ENCODE assay signal across 21 mouse cellular contexts in genomic region chr6:95198611-95199010, GRCm38 (mm10).
A peak's percentile ranks its signal among the peaks of the same experiment; 100 is the strongest.
DNase-seq lines count a peak whose midpoint lies in the region; ATAC-seq lines count a peak whose summit lies in the region.
"Had no signal": no experiment of that assay in that cellular context is flagged by ENCODE, and none has a peak within 500 bp of the region (broad histone marks: within the 10 kb centered on the region; RNA-seq: fewer than 3 reads in every experiment).

No protein-coding gene starts in this region.

- H3K9ac ChIP-seq in forebrain, embryonic 16.5 days (replicated peaks; ENCODE audit: low read depth, low read length) = no peak overlapping the region
- no peak overlapping the region for H3K9ac ChIP-seq in kidney, embryonic 16.5 days (replicated peaks; ENCODE audit: low read length)
- H3K9ac ChIP-seq: embryonic facial prominence, embryonic 13.5 days; limb, embryonic 12.5 days; liver, embryonic 14.5 days; neural tube, embryonic 13.5 days had no signal

- no peak for DNase-seq in forebrain, embryonic 10.5 days (ENCODE audit: extremely low spot score, low spot score)
- DNase-seq in frontal cortex, postnatal 10 days (ENCODE audit: low spot score in 2 of 2) = peak; percentile 26 to 29
- DNase-seq in layer of hippocampus, postnatal 25 days (ENCODE audit: extremely low spot score in 1 of 2, low spot score in 1 of 2) = peak; percentile 20 to 33
- peak; percentile 49 to 55 for DNase-seq in right cerebral cortex, adult 2 months (ENCODE audit: low spot score in 2 of 2)
- no peak for DNase-seq in urinary bladder, postnatal 25 days (ENCODE audit: low spot score)
- no peak for DNase-seq in heart, embryonic 10.5 days (ENCODE audit: low spot score)
- DNase-seq: cerebellum, adult 2 months; gastrocnemius, postnatal 14 days; heart, postnatal 4 days; kidney, postnatal 14 days; lung, postnatal 10 days; thymus, postnatal 4 days had no signal

- 0 out of 2 replicates have a peak overlapping the region, but pooled peaks have one; percentile 8 for H3K27ac ChIP-seq in forebrain, embryonic 16.5 days (ENCODE audit: low read length)
- H3K27ac ChIP-seq in forebrain, embryonic 10.5 days = no peak overlapping the region
- H3K27ac ChIP-seq in kidney, embryonic 16.5 days (ENCODE audit: low read length) = no peak overlapping the region
- H3K27ac ChIP-seq in heart, embryonic 10.5 days = no peak overlapping the region
- H3K27ac ChIP-seq: embryonic facial prominence, embryonic 13.5 days; limb, embryonic 12.5 days; liver, embryonic 14.5 days; neural tube, embryonic 13.5 days; stomach, postnatal 0 days had no signal

- no peaks in the 10 kb centered on the region for H3K36me3 ChIP-seq in forebrain, embryonic 16.5 days (ENCODE audit: control insufficient read depth, insufficient read depth)
- no peaks in the 10 kb centered on the region for H3K36me3 ChIP-seq in forebrain, embryonic 10.5 days (replicated peaks)
- H3K36me3 ChIP-seq in kidney, embryonic 16.5 days (ENCODE audit: insufficient read depth, low read length) = no peaks in the 10 kb centered on the region
- H3K36me3 ChIP-seq in heart, embryonic 10.5 days = no peaks in the 10 kb centered on the region
- H3K36me3 ChIP-seq: embryonic facial prominence, embryonic 13.5 days; limb, embryonic 12.5 days; neural tube, embryonic 13.5 days had no signal

- peaks cover 16% of the 10 kb centered on the region for H3K4me1 ChIP-seq in forebrain, embryonic 16.5 days (replicated peaks; ENCODE audit: control insufficient read depth, insufficient read depth, low read length)
- peaks cover 20% of the 10 kb centered on the region for H3K4me1 ChIP-seq in forebrain, embryonic 10.5 days
- H3K4me1 ChIP-seq in kidney, embryonic 16.5 days (ENCODE audit: insufficient read depth, low read length) = no peaks in the 10 kb centered on the region
- H3K4me1 ChIP-seq in heart, embryonic 10.5 days = no peaks in the 10 kb centered on the region
- H3K4me1 ChIP-seq: megakaryocyte, embryonic 14.5 days had no signal

- 59% methylated on average over 6 of the region's 6 CpGs for WGBS in forebrain, embryonic 16.5 days
- WGBS in forebrain, embryonic 10.5 days = 88% methylated on average over 6 of the region's 6 CpGs
- 86% methylated on average over 6 of the region's 6 CpGs for WGBS in kidney, embryonic 16.5 days
- WGBS in heart, embryonic 10.5 days = 82% methylated on average over 6 of the region's 6 CpGs

- no peak overlapping the region for H3K4me2 ChIP-seq in forebrain, embryonic 16.5 days (ENCODE audit: low read length)
- H3K4me2 ChIP-seq in kidney, embryonic 16.5 days (replicated peaks; ENCODE audit: low read depth, low read length) = no peak overlapping the region
- H3K4me2 ChIP-seq: embryonic facial prominence, embryonic 13.5 days; heart, embryonic 11.5 days; limb, embryonic 12.5 days; neural tube, embryonic 13.5 days had no signal

- peak; percentile 44; the same call in 1 of the 2 replicates for ATAC-seq in forebrain, embryonic 16.5 days
- no peak for ATAC-seq in kidney, embryonic 16.5 days (ENCODE audit: low FRiP score, low TSS enrichment)

- H3K9me3 ChIP-seq in forebrain, embryonic 16.5 days (ENCODE audit: control insufficient read depth, low read length) = no peaks in the 10 kb centered on the region
- no peaks in the 10 kb centered on the region for H3K9me3 ChIP-seq in forebrain, embryonic 10.5 days
- no peaks in the 10 kb centered on the region for H3K9me3 ChIP-seq in kidney, embryonic 16.5 days (ENCODE audit: low read length)
- H3K9me3 ChIP-seq in heart, embryonic 10.5 days = no peaks in the 10 kb centered on the region
- H3K9me3 ChIP-seq: embryonic facial prominence, embryonic 13.5 days; limb, embryonic 12.5 days; megakaryocyte, embryonic 14.5 days; neural tube, embryonic 13.5 days had no signal

- no peak overlapping the region for H3K4me3 ChIP-seq in forebrain, embryonic 16.5 days (replicated peaks; ENCODE audit: low read length)
- no peak overlapping the region for H3K4me3 ChIP-seq in forebrain, embryonic 10.5 days
- H3K4me3 ChIP-seq in kidney, embryonic 16.5 days (ENCODE audit: low read length) = no peak overlapping the region
- H3K4me3 ChIP-seq in heart, embryonic 10.5 days = no peak overlapping the region
- H3K4me3 ChIP-seq: embryonic facial prominence, embryonic 13.5 days; limb, embryonic 12.5 days; megakaryocyte, embryonic 14.5 days; neural tube, embryonic 13.5 days had no signal

- H3K27me3 ChIP-seq in forebrain, embryonic 16.5 days (replicated peaks; ENCODE audit: control insufficient read depth, insufficient read depth, low read length) = no peaks in the 10 kb centered on the region
- peaks cover 9% of the 10 kb centered on the region for H3K27me3 ChIP-seq in forebrain, embryonic 10.5 days (ENCODE audit: poor library complexity, severe bottlenecking)
- H3K27me3 ChIP-seq in kidney, embryonic 16.5 days (ENCODE audit: insufficient read depth, low read length) = no peaks in the 10 kb centered on the region
- H3K27me3 ChIP-seq in heart, embryonic 10.5 days (ENCODE audit: insufficient read depth, poor library complexity, severe bottlenecking) = no peaks in the 10 kb centered on the region
- H3K27me3 ChIP-seq: embryonic facial prominence, embryonic 13.5 days; limb, embryonic 12.5 days; megakaryocyte, embryonic 14.5 days; neural tube, embryonic 13.5 days had no signal

Comparison
In these comparisons a context has a peak if more than half of its experiments do, and no peak if none do; other contexts are left out.
1. DNase-seq: peak in frontal cortex, postnatal 10 days (2 of 2), layer of hippocampus, postnatal 25 days (2 of 2) and right cerebral cortex, adult 2 months (2 of 2); none in forebrain, embryonic 10.5 days (single experiment), urinary bladder, postnatal 25 days (single experiment) and heart, embryonic 10.5 days (single experiment).